Mouse (Mus musculus) CH12.LX (cell line): ENCODE measurements around the gene Chst8.

Experiments
- BHLHE40 ChIP-seq: IDR thresholded peaks from 2 replicates; pipeline ENCODE4 v1.6.1; 2011; ENCODE audit warnings: mild to moderate bottlenecking, low read depth, low read length, improper control_type of control experiment
- CTCF ChIP-seq, 2 experiments: IDR thresholded peaks in 1 of 2; conservative IDR thresholded peaks in 1 of 2; 2 replicates each; pipeline ENCODE4 v1.5.1; 2011 to 2012; ENCODE audit warnings: low read depth in 2 of 2, low read length in 2 of 2, improper control_type of control experiment in 1 of 2, inconsistent platforms in 1 of 2, mild to moderate bottlenecking in 1 of 2, moderate library complexity in 1 of 2
- KAT2A ChIP-seq: IDR thresholded peaks from 2 replicates; pipeline ENCODE4 v1.6.1; 2012; ENCODE audit warnings: low read length, improper control_type of control experiment, inconsistent platforms; ENCODE audit not compliant: insufficient replicate concordance
- MAFK ChIP-seq: IDR thresholded peaks from 2 replicates; pipeline ENCODE4 v1.6.1; 2011; ENCODE audit warnings: low read length, improper control_type of control experiment; ENCODE audit not compliant: insufficient replicate concordance
- MAZ ChIP-seq: IDR thresholded peaks from 2 replicates; pipeline ENCODE4 v1.6.1; 2012; ENCODE audit warnings: low read depth, mild to moderate bottlenecking, inconsistent platforms, low read length, improper control_type of control experiment, moderate library complexity
- PAX5 ChIP-seq: IDR thresholded peaks from 2 replicates; pipeline ENCODE4 v1.6.1; 2012; ENCODE audit warnings: low read length, inconsistent platforms, mixed read lengths
- POLR2A ChIP-seq: IDR thresholded peaks from 2 replicates; pipeline ENCODE4 v1.6.1; 2011; ENCODE audit warnings: low read depth, mild to moderate bottlenecking, improper control_type of control experiment, low read length
- UBTF ChIP-seq: IDR thresholded peaks from 2 replicates; pipeline ENCODE4 v1.6.1; 2012; ENCODE audit warnings: low read depth, mild to moderate bottlenecking, inconsistent platforms, low read length, improper control_type of control experiment, moderate library complexity
- USF2 ChIP-seq: conservative IDR thresholded peaks from 2 replicates; pipeline ENCODE4 v1.6.1; 2011; ENCODE audit warnings: low read depth, low read length, improper control_type of control experiment
- ZC3H11A ChIP-seq: IDR thresholded peaks from 2 replicates; pipeline ENCODE4 v1.6.1; 2012; ENCODE audit warnings: low read depth, mild to moderate bottlenecking, inconsistent platforms, low read length, improper control_type of control experiment
- ZKSCAN1 ChIP-seq: IDR thresholded peaks from 2 replicates; pipeline ENCODE4 v1.6.1; 2012; ENCODE audit warnings: low read depth, inconsistent platforms, low read length, improper control_type of control experiment, borderline replicate concordance

DNA sequence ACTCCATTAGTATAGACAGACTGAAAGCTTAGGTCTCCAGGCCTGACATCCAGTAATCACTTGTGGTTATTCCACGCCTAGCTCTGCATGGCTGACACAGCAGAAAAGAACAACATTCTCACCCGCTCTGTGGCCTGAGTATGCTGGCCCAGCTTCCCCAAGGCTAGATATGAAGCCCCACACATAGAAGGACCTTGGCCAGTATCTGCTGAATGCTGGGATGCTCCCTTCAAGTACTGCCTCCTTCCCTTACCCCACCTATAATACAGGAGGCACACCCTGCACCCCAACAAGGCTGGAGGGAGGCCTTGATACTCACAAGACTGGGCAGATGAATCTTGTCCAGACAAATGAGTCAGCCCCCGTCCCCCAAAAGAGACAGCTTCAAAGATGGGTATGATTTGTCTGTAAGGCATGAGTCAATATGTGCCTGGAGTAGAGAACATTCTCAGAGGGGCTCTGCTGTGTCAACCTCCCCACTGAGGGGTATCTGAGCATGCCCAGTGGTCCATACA is 6.8 kb downstream of the Chst8 start:
- no peak for TF ChIP-seq POLR2A
- no peak for TF ChIP-seq CTCF (conservative IDR thresholded peaks at IDR 0.05 in 1 of 2, IDR thresholded peaks at IDR 0.05 in 1 of 2; ENCODE audit: low read depth in 2 of 2, low read length in 2 of 2)
- TF ChIP-seq BHLHE40: no peak
- TF ChIP-seq ZKSCAN1: no peak
- no peak for TF ChIP-seq PAX5
- no peak for TF ChIP-seq ZC3H11A
- TF ChIP-seq UBTF: no peak
- TF ChIP-seq KAT2A: no peak
- TF ChIP-seq MAFK: no peak
- no peak for TF ChIP-seq MAZ
- no peak for TF ChIP-seq USF2
